Mouse (Mus musculus) gastrocnemius, postnatal 14 days (tissue): ENCODE measurements at regions not wholly inside any gene's neighbourhood (a gene's known extent, or its start where the extent isn't known, plus 50 kb on each side); places are given as distances from the start of the nearest gene placed in this dataset.

ENCODE experiments used
- DNase-seq: peaks from one replicate; pipeline ENCODE4 v3.0.0; 2021; ENCODE audit warnings: mixed read lengths
- intact Hi-C: fragments of 180-260 bp; cut with DNase I; formaldehyde crosslinking; loops from one replicate; pipeline ENCODE4 v1.15.1; 2025; ENCODE audit warnings: low total_unique reads

GRCm38 (mm10) chr3:99674145-99674544 is 211.1 kb upstream of the Spag17 start:
- intact Hi-C loops: no loop called here
- no peak for DNase-seq

- intact Hi-C loops: no loop called here
- DNase-seq: no peak
Observed at GRCm38 (mm10) chr3:99709506-99709905, 175.7 kb upstream of the Spag17 start.

GRCm38 (mm10) chr3:99716381-99716780 is 168.8 kb upstream of the Spag17 start:
- intact Hi-C loops: no loop called here
- no peak for DNase-seq

- DNase-seq: peak; percentile 36
- intact Hi-C loops: no loop called here
Observed at GRCm38 (mm10) chr3:99738093-99738803, 147.0 kb upstream of the Spag17 start.

- intact Hi-C loops: no loop called here
- no peak for DNase-seq
Observed at GRCm38 (mm10) chr3:99739654-99740053, 145.6 kb upstream of the Spag17 start.

- intact Hi-C loops: no loop called here
- DNase-seq: no peak
Observed at GRCm38 (mm10) chr3:99741249-99742222, 143.7 kb upstream of the Spag17 start.

GRCm38 (mm10) chr3:99749725-99750124 is 135.5 kb upstream of the Spag17 start:
- intact Hi-C loops: no loop called here
- no peak for DNase-seq

GRCm38 (mm10) chr3:99778526-99778925 is 106.7 kb upstream of the Spag17 start:
- intact Hi-C loops: no loop called here
- peak; percentile 36 for DNase-seq

GRCm38 (mm10) chr3:99785955-99786529 is 99.2 kb upstream of the Spag17 start:
- intact Hi-C loops: no loop called here
- no peak for DNase-seq

GRCm38 (mm10) chr3:99791316-99791715 is 93.9 kb upstream of the Spag17 start:
- intact Hi-C loops: no loop called here

GRCm38 (mm10) chr3:99793622-99794021 is 91.6 kb upstream of the Spag17 start:
- DNase-seq: no peak
- intact Hi-C loops: no loop called here

More at GRCm38 (mm10) chr3:99791316-99791715, 93.9 kb upstream of the Spag17 start:
- DNase-seq: no peak

- no peak for DNase-seq
- intact Hi-C loops: no loop called here
Observed at GRCm38 (mm10) chr3:99795835-99796234, 89.4 kb upstream of the Spag17 start.

GRCm38 (mm10) chr3:99797791-99798190 is 87.4 kb upstream of the Spag17 start:
- DNase-seq: no peak
- intact Hi-C loops: no loop called here

GRCm38 (mm10) chr3:99810532-99810931 is 74.7 kb upstream of the Spag17 start:
- intact Hi-C loops: no loop called here
- DNase-seq: no peak

- intact Hi-C loops: no loop called here
- DNase-seq: no peak
Observed at GRCm38 (mm10) chr3:99811276-99811675, 73.9 kb upstream of the Spag17 start.

GRCm38 (mm10) chr3:99812836-99813235 is 72.4 kb upstream of the Spag17 start:
- DNase-seq: no peak
- intact Hi-C loops: no loop called here

GRCm38 (mm10) chr3:99815115-99815514 is 70.1 kb upstream of the Spag17 start:
- DNase-seq: no peak
- intact Hi-C loops: no loop called here

- peak; percentile 46 for DNase-seq
- intact Hi-C loops: no loop called here
Observed at GRCm38 (mm10) chr3:99817965-99818364, 67.2 kb upstream of the Spag17 start.

GRCm38 (mm10) chr3:99822735-99823134 is 62.5 kb upstream of the Spag17 start:
- intact Hi-C loops: no loop called here
- DNase-seq: peak; percentile 66

- DNase-seq: peak; percentile 46
- intact Hi-C loops: no loop called here
Observed at GRCm38 (mm10) chr3:99823256-99823655, 62.0 kb upstream of the Spag17 start.
